Mouse (Mus musculus) brain, adult 10 weeks (tissue): ENCODE data around the gene Dyrk3. TPM values are rescaled to one million over a fixed set of nuclear protein-coding genes. Genes with fewer than 3 reads are reported as not detected.

Source experiments
- polyA plus RNA-seq: library from polyadenylated mRNA; stranded (reverse); fragments of 350-450 nt; fragmentation: Illumina TruSeq; extraction: RNeasy Lipid Tissue Mini Kit (QIAGEN cat#74804); gene quantifications from one replicate; pipeline ENCODE4 v1.2.3, GENCODE M21; 2015; ENCODE audit warnings: low read depth, low replicate concordance

The Dyrk3 gene
- 10.5 TPM for polyA plus RNA-seq

GRCm38 (mm10) chr1:131138191-131139016, at the start of gene Dyrk3:
Dyrk3 (minus strand) TSS chr1:131138340.

GRCm38 (mm10) chr1:131153018-131153629, 15.0 kb upstream of the Dyrk3 start, which contains the start of gene Eif2d:
Eif2d (plus strand) TSS chr1:131153181.

GRCm38 (mm10) chr1:131097700-131098094, 40.4 kb downstream of the Dyrk3 start, which contains the start of gene Mapkapk2:
Mapkapk2 (minus strand) TSS chr1:131097826.

Other genes with a start within 250 kb of the Dyrk3 start
- not detected for gene Il20, start 226.9 kb downstream of the Dyrk3 start, polyA plus RNA-seq
- gene Il19, start 198.2 kb downstream of the Dyrk3 start, polyA plus RNA-seq, result not detected
- gene Il10, start 118.5 kb downstream of the Dyrk3 start, polyA plus RNA-seq, result not detected
- 22.7 TPM for gene Mapkapk2, start 40.5 kb downstream of the Dyrk3 start, polyA plus RNA-seq
- 42.5 TPM for gene Eif2d, start 14.8 kb upstream of the Dyrk3 start, polyA plus RNA-seq
- gene Rassf5, start 106.9 kb upstream of the Dyrk3 start, polyA plus RNA-seq, result 19.3 TPM
- gene Ikbke, start 141.3 kb upstream of the Dyrk3 start, polyA plus RNA-seq, result 1.5 TPM